Mouse (Mus musculus): ENCODE results near the gene Wt1.

Gene Wt1

DNA sequence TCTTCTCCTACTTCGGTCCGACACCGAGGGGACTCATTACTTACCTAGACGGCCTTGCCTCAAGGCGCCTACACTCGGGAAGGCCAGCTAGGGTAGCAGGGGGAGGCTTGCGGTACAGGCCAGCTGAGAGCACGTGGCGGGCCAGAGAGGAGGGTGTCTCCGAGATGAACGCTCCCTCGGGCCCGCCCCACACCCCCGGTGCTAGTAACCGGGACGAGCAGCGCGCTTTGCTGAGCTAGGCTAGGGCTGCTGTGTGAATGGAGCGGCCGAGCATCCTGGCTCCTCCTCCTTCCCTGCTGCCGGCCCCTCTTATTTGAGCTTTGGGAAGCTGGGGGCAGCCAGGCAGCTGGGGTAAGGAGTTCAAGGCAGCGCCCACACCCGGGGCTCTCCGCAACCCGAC lies at the start of gene Wt1:
Gene Wt1, plus strand, starts transcription at position 251 of the 400 bp plus-strand sequence.
- in situ Hi-C loops (cut with MboI, MseI), result no loop called here

DNA sequence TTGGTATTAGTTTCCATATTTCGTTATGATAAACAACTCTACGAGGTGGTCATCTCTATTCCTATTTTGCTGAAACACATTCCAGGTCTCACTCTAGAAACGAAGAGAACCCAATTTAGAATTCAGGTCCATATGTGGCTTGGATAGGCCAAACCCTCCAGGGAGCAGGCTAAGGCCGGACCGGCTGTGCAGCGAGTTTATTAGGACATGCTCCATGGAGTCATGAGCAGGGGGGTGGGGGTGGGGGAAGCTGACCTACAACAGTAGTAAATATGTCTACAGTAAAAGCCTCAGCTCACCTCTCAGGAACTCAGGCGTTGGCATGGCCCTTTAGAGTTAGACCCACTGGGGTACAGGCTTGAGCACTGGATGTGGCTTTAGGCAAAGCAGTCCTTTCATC lies 49.2 kb upstream of the Wt1 start:
- in situ Hi-C loops (cut with MboI, MseI), result no loop called here

DNA sequence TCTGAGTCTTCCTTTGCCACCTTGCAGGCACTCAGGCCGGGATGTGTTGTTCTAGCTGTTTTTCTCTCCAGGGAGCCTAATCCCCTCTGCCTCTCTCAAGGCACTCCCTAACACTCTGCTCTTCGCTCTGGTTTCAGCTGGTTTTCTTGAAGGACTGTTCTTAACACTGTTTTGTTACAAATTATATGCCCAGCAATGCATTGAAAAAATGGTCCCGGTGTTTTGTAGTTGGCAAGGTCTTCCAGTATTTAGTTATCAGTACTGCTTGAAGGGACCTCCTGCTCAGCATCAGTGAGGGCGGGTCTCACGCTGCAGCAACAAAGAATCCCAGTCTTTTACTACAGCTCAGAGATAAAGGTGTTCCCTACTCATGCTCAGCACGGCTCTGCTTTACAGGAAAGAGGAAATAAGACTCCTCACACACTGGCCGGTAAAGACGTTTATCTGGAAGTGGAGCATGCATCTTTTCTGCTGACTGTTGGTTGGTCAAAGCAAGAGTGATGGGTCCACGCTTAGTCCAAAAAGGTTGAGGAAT lies 44.0 kb upstream of the Wt1 start:
- in situ Hi-C loops (cut with MboI, MseI), result no loop called here

DNA sequence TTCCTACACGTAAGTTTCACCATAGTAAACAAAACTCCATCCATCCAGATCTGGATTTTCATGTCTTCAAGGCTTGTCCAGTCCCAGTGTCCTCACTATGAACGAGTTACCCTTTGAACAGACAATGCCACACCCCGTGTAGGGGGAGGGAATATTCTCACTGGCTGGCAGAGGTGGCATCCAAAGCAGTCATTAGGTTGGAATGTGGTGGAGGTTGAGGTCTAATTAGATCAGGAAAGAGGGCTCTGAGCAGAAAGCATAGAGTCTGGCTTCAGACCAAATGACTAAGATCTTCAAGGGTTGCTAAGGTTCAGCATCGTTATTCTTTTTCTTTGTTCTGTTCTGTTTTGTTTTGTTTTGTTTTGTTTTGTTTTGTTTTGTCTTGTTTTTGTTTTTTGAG lies 42.3 kb upstream of the Wt1 start:
- in situ Hi-C loops (cut with MboI, MseI), result no loop called here

DNA sequence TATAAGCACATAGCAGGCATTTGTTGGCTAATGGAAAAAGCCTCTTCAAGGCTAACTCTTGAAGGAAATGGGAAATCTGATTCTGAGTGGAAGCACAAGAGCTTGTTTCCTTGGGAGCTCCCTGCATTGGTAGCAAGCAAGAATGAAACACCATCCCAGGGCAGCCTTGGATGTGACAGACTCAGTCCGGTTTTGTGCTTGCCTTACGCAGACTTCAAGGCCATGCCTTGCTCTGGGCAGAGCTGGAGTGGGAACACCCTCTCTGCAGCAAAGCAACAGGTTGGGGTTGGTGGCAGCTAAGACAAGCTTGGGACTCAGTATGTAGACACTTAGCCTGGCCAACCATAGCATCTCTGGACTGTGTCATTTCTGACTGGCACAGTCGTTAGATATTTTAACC lies 40.2 kb upstream of the Wt1 start:
- in situ Hi-C loops (cut with MboI, MseI), result no loop called here

DNA sequence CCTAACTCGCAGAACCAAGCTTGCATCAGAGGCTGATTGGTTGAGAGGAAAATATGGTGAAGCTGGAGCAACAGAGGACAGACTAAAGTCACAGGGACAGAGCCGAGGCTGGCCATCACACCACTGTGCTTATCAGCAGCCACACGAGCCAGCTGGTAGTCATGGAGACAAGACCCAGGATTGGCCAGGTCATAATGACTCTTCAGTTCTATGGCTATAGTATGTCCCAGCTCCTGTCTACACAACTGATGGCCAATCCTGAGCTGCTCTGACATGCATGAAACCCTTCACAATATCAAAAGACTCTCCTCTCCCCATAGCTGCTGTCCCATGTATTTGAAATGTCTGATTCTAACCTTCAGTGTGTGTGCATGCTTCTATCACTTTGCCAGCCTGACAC lies 38.3 kb upstream of the Wt1 start:
- in situ Hi-C loops (cut with MboI, MseI), result no loop called here

DNA sequence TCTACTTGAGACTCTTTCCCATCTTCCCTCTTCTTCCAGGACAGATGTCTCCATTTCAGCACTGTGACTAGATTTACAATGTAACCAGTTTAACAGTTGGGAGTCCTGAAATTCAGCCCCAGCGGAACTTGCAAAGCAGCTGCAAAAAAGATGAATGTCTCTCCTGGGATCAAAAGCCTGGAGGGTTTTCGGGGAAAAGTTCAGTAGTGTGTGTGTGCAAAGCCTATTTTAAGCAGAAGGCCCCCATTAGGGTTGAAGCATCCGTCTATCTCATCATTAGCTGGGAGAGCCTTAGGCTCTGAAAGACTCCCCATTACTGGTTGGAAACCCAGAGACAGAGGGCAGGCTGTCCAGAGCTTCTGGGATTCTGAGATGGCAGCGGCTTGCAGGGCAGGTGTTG lies 37.2 kb upstream of the Wt1 start:
- in situ Hi-C loops (cut with MboI, MseI), result no loop called here

DNA sequence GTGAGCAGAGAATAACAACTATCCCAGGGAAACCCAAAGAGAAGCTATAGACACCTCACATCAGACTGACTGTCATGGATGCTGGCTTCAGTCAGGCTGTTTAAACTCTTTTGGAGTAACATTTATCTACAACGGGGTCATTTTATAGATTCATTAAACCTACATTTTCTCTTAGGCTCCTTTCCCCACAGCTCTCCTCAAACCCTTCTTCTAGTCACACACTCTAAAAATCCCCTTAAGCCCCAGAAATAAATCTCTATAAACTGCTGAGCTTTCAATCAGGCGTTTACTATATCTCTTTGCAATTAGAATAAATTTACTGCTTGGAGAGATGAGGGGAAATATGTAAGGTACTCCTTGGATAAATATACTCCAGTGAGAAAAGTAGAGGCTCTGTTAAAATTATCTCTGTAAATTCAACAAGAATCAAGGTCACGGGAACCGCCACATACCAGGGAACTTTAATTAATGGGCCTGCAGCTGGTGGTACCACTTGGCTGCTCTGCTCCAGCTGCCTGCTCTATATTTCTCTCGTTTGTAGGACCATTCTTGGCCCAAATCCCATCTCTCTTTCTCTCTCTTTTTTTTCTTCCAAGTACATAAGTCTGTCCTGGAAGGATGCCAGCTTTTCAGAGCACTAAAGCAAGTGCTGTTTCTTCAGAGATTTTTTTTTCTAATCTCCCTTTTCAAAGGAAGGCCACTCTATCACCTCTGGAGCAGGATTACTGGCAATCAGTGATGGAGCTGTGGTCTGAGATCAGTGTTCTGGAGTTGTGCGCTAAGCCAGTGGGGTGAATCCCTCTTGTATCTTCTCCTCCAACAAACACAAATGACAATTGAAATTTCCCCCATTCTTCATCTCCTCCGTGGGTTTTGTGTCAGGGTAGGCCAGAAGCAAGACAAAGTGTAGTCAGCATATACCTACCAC lies 36.5 kb upstream of the Wt1 start:
- in situ Hi-C loops (cut with MboI, MseI), result no loop called here

DNA sequence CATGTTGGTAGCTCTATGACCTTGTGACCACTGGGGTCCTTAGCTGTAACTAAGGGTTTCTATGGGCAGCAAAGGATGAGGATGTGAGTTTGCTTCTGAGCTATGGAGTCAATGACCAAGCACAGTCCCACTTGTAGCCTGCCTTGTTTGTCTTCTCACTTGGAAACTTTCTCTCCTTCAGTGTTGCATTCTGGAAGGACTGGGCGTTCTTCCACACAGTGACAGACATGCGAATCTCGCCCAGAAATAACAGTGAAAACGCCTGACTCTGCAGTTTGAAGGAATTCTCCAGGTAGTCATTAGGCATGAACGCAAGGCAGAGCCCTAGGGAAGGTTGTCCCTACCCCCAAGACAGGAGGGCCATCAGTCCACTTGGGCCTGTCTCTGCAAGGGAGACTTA lies 35.3 kb upstream of the Wt1 start:
- in situ Hi-C loops (cut with MboI, MseI), result no loop called here

DNA sequence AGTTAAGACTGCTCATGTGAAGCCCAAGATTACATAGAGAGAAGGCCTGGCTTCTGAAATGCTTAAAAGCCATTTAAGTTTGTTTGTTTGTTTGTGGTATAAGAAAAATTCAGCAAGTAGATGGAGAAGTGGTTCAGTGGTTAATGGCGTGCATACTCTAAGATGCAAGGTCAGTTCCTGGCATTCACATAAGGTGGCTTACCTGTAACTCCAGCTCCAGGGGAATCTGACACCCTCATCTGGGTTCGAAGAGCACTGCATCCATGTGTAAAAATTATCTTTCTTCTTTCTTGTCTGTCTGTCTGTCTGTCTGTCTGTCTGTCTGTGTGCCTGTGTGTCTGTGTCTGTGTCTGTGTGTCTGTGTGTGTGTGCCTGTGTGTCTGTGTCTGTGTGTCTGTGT lies 34.6 kb upstream of the Wt1 start, which contains the start of gene Gm11060:
Gene Gm11060, plus strand, starts transcription at position 301 of the 400 bp plus-strand sequence.
- in situ Hi-C loops (cut with MboI, MseI), result no loop called here

DNA sequence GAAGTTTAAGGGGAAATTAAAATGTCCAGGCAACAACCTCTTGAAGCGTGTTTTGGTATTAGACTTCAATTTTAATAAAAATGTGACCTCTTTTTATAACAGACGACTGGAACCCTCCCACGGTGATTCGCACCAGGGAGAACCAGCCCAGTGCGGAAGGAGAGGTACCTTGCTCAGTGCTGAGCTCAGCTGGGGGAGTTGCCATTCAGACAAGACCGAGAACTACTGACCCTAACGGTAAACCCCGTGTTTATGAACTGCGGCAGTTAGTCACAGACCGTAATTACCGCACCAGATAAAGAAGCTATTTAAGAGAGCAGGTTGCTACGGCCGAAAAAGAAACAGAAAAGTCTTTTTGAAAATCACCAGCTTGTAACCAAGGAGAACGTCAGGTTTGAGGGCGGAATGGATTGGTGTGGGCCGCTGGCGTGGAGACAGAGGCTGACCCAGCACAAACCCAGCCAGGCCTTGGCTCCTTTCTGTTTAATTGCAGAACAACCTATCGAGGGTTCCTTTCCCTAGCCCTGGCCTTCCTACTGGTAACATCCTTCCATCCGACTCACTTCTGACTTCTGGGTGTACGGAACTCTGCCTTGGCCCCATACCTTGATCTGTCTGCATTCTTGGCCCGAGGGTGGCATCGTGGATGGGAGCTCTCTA lies 28.9 kb upstream of the Wt1 start:
- in situ Hi-C loops (cut with MboI, MseI), result no loop called here

DNA sequence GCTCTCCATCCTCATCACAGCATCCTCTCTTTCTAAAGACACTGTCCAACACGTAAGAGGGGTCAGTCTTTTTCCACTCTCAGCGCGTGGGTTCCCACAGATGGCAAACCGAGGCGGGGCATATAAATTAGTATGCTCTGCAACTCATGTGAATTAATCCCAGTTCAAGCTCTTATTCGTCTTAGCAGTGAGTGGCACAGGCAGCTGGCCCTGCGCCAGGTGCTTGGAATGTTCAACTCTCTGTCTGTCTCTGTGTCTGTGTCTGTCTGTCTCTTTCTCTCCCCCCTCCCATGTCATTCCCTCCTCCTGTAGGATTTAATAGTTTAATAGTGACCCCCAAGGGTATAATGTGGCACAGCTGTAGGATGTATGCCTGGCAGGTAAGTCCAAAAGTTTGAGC lies 26.9 kb upstream of the Wt1 start:
- in situ Hi-C loops (cut with MboI, MseI), result no loop called here

DNA sequence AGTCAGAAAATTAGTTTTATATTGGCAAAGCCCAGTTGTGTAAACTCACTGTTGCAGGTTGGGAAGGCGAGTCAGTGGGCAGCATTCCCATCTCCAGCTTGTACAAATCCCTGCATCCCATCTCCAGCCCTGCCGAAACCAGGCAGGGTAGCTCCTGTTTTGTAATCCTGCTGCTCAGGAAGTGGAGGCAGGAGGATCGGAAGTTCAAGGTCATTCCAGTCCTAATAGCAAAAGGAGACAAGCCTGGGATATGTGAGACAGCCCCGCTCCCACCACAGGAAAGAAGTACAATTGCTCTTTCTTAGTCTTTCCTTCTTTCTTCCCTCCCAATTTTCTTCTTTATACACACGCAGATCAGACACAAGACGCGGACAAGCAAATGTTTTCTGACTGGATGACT lies 25.8 kb upstream of the Wt1 start:
- in situ Hi-C loops (cut with MboI, MseI), result loop anchor here in 1 of 2 experiments (10.0 kb wide), 1 partner anchor 706 kb away; no protein-coding TSS in a partner anchor

DNA sequence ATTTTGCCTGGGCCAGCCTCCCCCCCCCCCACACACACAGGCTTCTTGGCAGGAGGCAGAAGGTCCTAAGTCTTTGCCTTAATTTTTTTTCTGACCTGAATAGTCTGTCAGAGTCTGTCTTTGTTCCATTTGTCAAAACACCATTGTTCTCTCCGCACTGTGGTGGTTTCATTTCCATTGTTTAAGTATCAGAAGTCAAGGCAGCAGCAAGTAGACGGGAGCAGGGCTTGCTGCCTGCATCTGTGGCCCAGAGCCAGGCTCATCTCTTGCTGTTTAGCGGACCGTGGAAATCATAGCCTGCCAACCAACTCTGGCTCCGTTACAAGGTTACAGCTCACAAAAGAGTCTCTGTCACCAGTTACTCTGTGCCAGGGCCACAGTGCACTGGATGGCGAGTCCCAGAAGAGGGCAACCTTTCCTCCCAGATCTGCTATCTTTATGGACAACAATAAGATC lies 17.6 kb upstream of the Wt1 start:
- in situ Hi-C loops (cut with MboI, MseI), result loop anchor here in 1 of 2 experiments (10.0 kb wide), 1 partner anchor 714 kb away; no protein-coding TSS in a partner anchor

DNA sequence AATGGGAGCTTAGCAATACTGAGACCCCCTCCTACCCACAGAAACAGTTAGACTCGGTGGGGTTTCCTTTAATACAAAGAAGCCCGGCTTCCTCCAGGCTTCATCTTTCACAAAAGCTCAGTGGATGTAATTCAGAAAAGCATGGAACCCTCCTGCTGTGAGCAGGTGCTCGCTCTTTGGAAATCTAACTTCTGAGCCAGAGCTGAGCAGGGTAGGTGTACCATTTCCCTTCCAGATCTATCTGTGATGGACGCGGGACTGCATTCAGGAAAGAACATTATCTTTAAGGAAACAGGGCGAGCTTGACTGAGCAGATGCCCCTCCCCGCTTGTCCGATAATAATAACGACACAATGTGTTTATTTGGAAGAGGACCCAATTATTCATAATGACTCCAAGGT lies 12.3 kb upstream of the Wt1 start:
- in situ Hi-C loops (cut with MboI, MseI), result no loop called here

DNA sequence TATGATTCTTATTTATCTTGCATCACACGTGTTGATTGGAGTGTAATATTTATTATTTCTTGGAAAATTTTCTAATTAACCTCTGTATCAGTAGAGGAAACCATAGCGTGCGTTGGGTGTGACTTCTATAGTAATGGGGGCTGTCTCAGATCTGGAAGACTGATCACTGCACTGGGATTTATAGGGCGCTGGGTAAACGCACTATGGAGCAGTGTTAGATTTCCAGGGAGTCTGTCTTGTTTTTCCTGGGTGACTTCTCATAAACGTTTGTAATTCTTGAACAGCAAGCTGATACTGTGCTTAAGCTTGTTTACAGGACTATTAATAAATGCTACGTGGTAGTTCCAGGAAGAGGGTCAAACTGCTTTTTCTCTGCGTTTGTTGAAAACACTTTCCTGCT lies 8.7 kb upstream of the Wt1 start:
- in situ Hi-C loops (cut with MboI, MseI), result no loop called here

DNA sequence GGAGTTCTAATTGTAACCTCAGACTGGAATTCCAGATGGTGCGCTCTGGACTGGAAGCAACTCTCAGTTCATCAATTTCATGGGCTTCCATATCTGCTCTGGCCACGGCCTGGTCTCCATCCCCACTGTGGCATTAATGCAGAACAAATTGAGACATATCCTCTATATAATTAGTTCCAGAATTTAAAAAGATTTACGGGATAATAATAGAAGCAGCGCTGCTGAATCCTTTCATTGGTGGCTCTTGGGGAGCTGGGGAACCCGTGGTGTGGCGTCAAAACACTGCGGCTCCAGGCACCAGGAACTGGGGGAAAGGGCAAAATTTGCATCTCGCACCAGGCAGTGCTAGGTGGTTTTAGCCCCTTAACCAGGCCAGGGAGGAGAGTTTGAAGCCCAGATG lies 4.1 kb upstream of the Wt1 start:
- in situ Hi-C loops (cut with MboI, MseI), result no loop called here

DNA sequence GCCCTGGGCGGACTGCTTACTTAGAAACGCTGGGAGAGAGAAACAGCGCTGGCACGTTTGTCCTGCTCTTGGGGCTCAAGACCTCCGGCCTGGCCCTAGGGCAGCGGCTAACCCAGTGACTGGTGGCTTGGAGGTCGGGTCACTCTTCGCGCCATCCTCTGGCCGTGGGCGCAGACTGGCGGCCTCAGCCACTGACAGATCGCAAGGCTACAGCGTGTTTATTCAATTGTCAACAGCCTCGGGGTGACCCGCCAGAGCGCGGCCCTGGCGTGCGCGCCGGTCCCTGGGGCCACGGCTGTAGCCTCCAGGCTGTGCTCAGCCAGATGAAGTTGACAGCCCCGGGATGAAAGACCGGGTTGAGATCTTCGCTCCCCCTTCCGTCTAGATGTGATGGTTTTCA lies 3.4 kb upstream of the Wt1 start:
- in situ Hi-C loops (cut with MboI, MseI), result no loop called here

DNA sequence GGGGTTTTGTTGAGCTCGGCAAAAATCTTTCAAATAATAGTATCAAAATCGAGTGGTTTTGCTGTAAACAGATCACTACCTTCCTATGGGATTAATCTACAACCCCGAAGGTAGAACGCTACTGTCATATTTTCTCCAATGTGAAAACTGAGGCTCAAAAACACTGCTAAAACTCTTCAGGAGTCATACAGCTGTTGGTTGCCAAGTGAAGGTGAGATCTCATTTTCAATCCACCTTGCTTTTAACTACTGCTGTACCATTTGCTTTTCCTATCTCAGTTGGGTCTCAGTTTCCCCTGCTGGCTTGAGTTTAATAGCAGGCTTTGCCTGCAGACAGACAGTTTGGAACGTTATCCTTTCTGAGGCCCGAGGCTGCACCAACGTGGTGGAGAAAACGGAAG lies 2.9 kb upstream of the Wt1 start:
- in situ Hi-C loops (cut with MboI, MseI), result no loop called here

DNA sequence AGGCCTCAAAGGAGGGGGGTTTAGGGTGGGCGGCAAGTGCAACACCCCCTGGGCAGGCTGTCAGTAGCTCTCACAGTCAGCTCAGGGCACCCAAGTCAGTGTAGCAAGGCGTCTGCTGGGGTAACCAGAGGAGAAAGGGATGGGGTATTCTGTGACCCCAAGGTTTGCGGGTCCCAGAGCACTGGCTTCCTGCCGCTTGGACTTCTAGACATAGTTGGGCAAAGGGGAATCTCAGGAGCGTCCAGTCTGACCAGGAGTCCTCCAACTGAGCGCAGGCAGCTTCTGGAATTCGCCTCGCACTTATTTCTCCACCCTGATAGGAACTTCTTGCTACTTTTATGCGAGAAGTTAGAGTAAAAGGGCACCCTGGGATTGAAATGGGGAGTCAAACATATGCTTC lies 2.4 kb upstream of the Wt1 start:
- in situ Hi-C loops (cut with MboI, MseI), result no loop called here

DNA sequence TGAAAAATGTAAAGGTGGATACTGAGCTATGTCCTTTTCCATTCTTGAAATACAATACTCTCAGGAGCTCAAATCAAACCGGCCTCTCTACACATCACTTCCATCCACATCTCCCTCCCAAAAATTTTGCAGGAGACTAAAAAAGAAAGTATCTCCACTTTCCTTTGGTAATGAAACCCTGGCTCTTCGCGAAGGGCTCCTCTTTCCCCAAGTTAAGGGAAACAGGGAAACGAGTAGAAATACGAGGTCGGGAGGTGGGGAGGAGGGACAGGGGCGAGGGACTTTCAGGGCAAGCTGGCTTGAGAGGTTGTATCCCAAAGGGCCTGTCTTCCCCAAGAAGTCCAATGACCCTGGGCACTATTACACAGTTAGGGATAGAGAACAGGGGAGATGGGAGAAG lies 1.9 kb upstream of the Wt1 start:
- in situ Hi-C loops (cut with MboI, MseI), result no loop called here

DNA sequence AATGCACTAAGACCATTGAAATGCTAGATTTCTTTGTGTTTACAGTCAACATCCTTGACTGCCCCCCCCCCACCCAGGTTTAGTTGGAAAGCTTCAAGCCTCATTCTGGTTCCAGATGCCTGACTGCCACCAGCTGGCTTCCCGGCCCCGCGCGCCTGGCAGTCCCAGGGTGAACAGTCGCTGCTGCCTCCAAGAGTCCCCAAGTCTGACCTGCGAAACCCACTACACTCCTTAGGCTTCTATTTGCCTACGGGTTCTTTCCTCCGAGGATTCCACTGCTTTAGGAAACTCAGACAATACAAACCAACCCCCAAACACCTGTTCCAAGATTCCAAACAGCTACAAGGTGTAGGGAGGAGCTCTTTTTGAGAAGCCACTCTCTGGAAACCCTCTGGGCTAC lies 1.1 kb upstream of the Wt1 start:
- in situ Hi-C loops (cut with MboI, MseI), result no loop called here

DNA sequence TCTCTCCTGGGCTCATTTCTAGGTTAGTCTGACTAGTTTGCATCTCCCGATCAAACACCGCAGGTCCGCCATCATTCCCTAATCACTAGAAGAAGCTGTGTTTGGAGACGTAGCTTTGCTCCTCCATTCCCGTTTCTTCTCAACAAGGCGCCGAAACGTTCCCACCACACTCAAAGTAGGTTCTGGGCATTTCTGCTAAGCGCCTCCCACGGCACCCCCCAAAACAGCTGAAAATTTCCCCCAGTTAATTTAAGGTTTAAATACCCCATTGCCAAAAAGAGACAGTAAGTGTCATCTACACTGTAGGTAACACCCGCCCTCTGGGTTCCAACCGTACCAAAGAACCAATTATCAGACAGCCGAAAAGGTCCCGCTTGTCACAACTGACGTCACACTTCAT lies 688 bp upstream of the Wt1 start:
- in situ Hi-C loops (cut with MboI, MseI), result no loop called here
